Mouse (Mus musculus): ENCODE data around the gene Tlr7. TPM values are rescaled to one million over a fixed set of nuclear protein-coding genes. Genes with fewer than 3 reads are reported as not detected.
"Not testable (repeated sequence)": the region's sequence is repeated elsewhere in the genome, so short reads cannot be mapped to it uniquely, and the experiment has no call there.

The Tlr7 gene
- polyA plus RNA-seq, 1 experiment from 2014 or later, result 1.4 TPM

- H3K36me3 ChIP-seq; H3K9ac ChIP-seq; ATAC-seq (ENCODE audit: insufficient number of reproducible peaks, low FRiP score, low TSS enrichment, low read depth); H3K27me3 ChIP-seq; H3K27ac ChIP-seq (replicated peaks); H3K9me3 ChIP-seq (replicated peaks); H3K4me3 ChIP-seq (replicated peaks); H3K4me2 ChIP-seq (replicated peaks); H3K4me1 ChIP-seq: not testable (repeated sequence)
- WGBS, result 100% methylated on average over 1 of the region's 1 CpGs
Measured at GRCm38 (mm10) chrX:167302061-167302460, 28.3 kb downstream of the Tlr7 start.

GRCm38 (mm10) chrX:167276953-167277352 is 53.4 kb downstream of the Tlr7 start:
- Histone ChIP-seq H3K4me2 (replicated peaks) (peak overlapping the region; percentile 38), H3K27me3 (no peaks in the 10 kb centered on the region), H3K27ac (replicated peaks) (no peak overlapping the region), H3K9me3 (replicated peaks) (no peaks in the 10 kb centered on the region), H3K36me3 (no peaks in the 10 kb centered on the region), H3K9ac (no peak overlapping the region), H3K4me3 (replicated peaks) (peak overlapping the region; percentile 28), H3K4me1 (no peaks in the 10 kb centered on the region)
- WGBS, result 22% methylated on average over 9 of the region's 9 CpGs
- ATAC-seq (ENCODE audit: insufficient number of reproducible peaks, low FRiP score, low TSS enrichment, low read depth), result no peak

- peak overlapping the region; percentile 28 for H3K4me3 ChIP-seq (replicated peaks)
- no peaks in the 10 kb centered on the region for H3K4me1 ChIP-seq
- H3K36me3 ChIP-seq, result no peaks in the 10 kb centered on the region
- ATAC-seq (ENCODE audit: insufficient number of reproducible peaks, low FRiP score, low TSS enrichment, low read depth), result no peak
- 45% methylated on average over 10 of the region's 10 CpGs for WGBS
- H3K27me3 ChIP-seq, result no peaks in the 10 kb centered on the region
- no peak overlapping the region for H3K27ac ChIP-seq (replicated peaks)
- H3K4me2 ChIP-seq (replicated peaks), result peak overlapping the region; percentile 38
- H3K9me3 ChIP-seq (replicated peaks), result no peaks in the 10 kb centered on the region
- no peak overlapping the region for H3K9ac ChIP-seq
Measured at GRCm38 (mm10) chrX:167276551-167276950, 53.8 kb downstream of the Tlr7 start.

GRCm38 (mm10) chrX:167264086-167264485 is 66.3 kb downstream of the Tlr7 start, which contains the start of gene Tlr8:
Gene Tlr8, minus strand, starts transcription at chrX:167264329.
- no peaks in the 10 kb centered on the region for H3K36me3 ChIP-seq
- no peak within 1 kb of the TSS for H3K4me3 ChIP-seq (replicated peaks)
- no peak within 1 kb of the TSS for H3K4me2 ChIP-seq (replicated peaks)
- no peaks in the 10 kb centered on the region for H3K9me3 ChIP-seq (replicated peaks)
- 79% methylated on average over 4 of the region's 4 CpGs for WGBS
- H3K9ac ChIP-seq, result no peak within 1 kb of the TSS
- no peak for ATAC-seq (ENCODE audit: insufficient number of reproducible peaks, low FRiP score, low TSS enrichment, low read depth)
- H3K27me3 ChIP-seq, result no peaks in the 10 kb centered on the region
- H3K4me1 ChIP-seq, result no peaks in the 10 kb centered on the region
- H3K27ac ChIP-seq (replicated peaks), result no peak within 1 kb of the TSS

- Histone ChIP-seq H3K4me3 (replicated peaks) (no peak overlapping the region), H3K27ac (replicated peaks) (no peak overlapping the region), H3K36me3 (no peaks in the 10 kb centered on the region), H3K9me3 (replicated peaks) (no peaks in the 10 kb centered on the region), H3K4me1 (no peaks in the 10 kb centered on the region), H3K4me2 (replicated peaks) (no peak overlapping the region), H3K9ac (no peak overlapping the region), H3K27me3 (no peaks in the 10 kb centered on the region)
- WGBS, result 79% methylated on average over 4 of the region's 4 CpGs
- no peak for ATAC-seq (ENCODE audit: insufficient number of reproducible peaks, low FRiP score, low TSS enrichment, low read depth)
Measured at GRCm38 (mm10) chrX:167263530-167263929, 66.8 kb downstream of the Tlr7 start.

Other genes with a start within 250 kb of the Tlr7 start
- gene Tmsb4x, start 121.2 kb downstream of the Tlr7 start, polyA plus RNA-seq (2015; fragmentation: Nextera tagmentation; extraction: Ambion mirVana), result 2,315 and 2,583 TPM in 2 replicates
- 0.44 and 0.72 TPM in 2 replicates for gene Tlr8, start 66.2 kb downstream of the Tlr7 start, polyA plus RNA-seq (2015; fragmentation: Nextera tagmentation; extraction: Ambion mirVana)
- gene Prps2, start 52.2 kb upstream of the Tlr7 start, polyA plus RNA-seq (2015; fragmentation: Nextera tagmentation; extraction: Ambion mirVana), result 15.3 and 16.3 TPM in 2 replicates

Measured in embryonic facial prominence, embryonic 15.5 days (tissue).